Mouse (Mus musculus) kidney, embryonic 16.5 days (tissue): Measurements from ENCODE around the gene Pi4ka. TPM values are rescaled to one million over a fixed set of nuclear protein-coding genes. Genes with fewer than 3 reads are reported as not detected.

Source experiments
- ATAC-seq: fragments of 200-750 bp; cut with Nextera tagmentation; 2 replicates; pipeline ENCODE4 v1.8.0; 2017; ENCODE audit warnings: moderate TSS enrichment; ENCODE audit not compliant: low FRiP score, low TSS enrichment
- H3K27ac ChIP-seq: fragments of 300-500 bp; sonication (generic); 2 replicates; pipeline ENCODE4 v1.5.1; 2014; ENCODE audit warnings: low read length
- H3K27me3 ChIP-seq: fragments of 300-500 bp; sonication (generic); 2 replicates; pipeline ENCODE4 v1.6.1; 2014; ENCODE audit warnings: low read length, control low read depth, mixed read lengths; ENCODE audit not compliant: insufficient read depth
- H3K36me3 ChIP-seq: fragments of 300-500 bp; sonication (generic); 2 replicates; pipeline ENCODE4 v1.6.1; 2014; ENCODE audit warnings: low read length, control low read depth, mixed read lengths; ENCODE audit not compliant: insufficient read depth
- H3K4me1 ChIP-seq: fragments of 300-500 bp; sonication (generic); 2 replicates; pipeline ENCODE4 v1.6.1; 2014; ENCODE audit warnings: low read length, control low read depth, mixed read lengths; ENCODE audit not compliant: insufficient read depth
- H3K4me2 ChIP-seq: fragments of 300-500 bp; sonication (generic); replicated peaks from 2 replicates; pipeline ENCODE4 v1.6.1; 2014; ENCODE audit warnings: low read depth, low read length
- H3K4me3 ChIP-seq: fragments of 300-500 bp; sonication (generic); 2 replicates; pipeline ENCODE4 v1.5.1; 2014; ENCODE audit warnings: mild to moderate bottlenecking, low read length
- H3K9ac ChIP-seq: fragments of 300-500 bp; sonication (generic); replicated peaks from 2 replicates; pipeline ENCODE4 v1.6.1; 2014; ENCODE audit warnings: low read length
- H3K9me3 ChIP-seq: fragments of 300-500 bp; sonication (generic); 2 replicates; pipeline ENCODE4 v1.6.1; 2016; ENCODE audit warnings: low read length, control low read depth
- WGBS: fragments of 180-500 bp; shearing (Covaris S2); extraction: QIAGEN DNeasy Blood & Tissue Kit; methylation state at CpG from one replicate; pipeline ENCODE4 v1.1.7; 2014; 5-methylcytosine and 5-hydroxymethylcytosine counted together
- polyA plus RNA-seq: library from polyadenylated mRNA; unstranded; fragments of >200 nt; fragmentation: Nextera tagmentation; extraction: Ambion mirVana; gene quantifications from 2 replicates; pipeline ENCODE4 v1.2.1, GENCODE M21; 2015

Gene Pi4ka
- polyA plus RNA-seq, 1 experiment from 2014 or later: 39.1 TPM

GRCm38 (mm10) chr16:17340705-17341104 is 65.4 kb downstream of the Pi4ka start:
- peaks cover 12% of the 10 kb centered on the region; the same call in 1 of the 2 replicates for H3K36me3 ChIP-seq
- H3K4me2 ChIP-seq: no peak overlapping the region
- no peak overlapping the region for H3K4me3 ChIP-seq
- no peaks in the 10 kb centered on the region for H3K9me3 ChIP-seq
- no peak overlapping the region for H3K27ac ChIP-seq
- 89% methylated on average over 2 of the region's 2 CpGs for WGBS
- no peak overlapping the region for H3K9ac ChIP-seq
- no peaks in the 10 kb centered on the region for H3K4me1 ChIP-seq
- ATAC-seq: no peak
- H3K27me3 ChIP-seq: no peaks in the 10 kb centered on the region

GRCm38 (mm10) chr16:17339701-17340100 is 66.4 kb downstream of the Pi4ka start:
- Histone ChIP-seq H3K4me1 (no peaks in the 10 kb centered on the region), H3K9me3 (no peaks in the 10 kb centered on the region), H3K9ac (no peak overlapping the region), H3K36me3 (peaks cover 12% of the 10 kb centered on the region; the same call in 1 of the 2 replicates), H3K27ac (no peak overlapping the region), H3K4me3 (no peak overlapping the region), H3K27me3 (no peaks in the 10 kb centered on the region), H3K4me2 (no peak overlapping the region)
- WGBS: 87% methylated on average over 7 of the region's 7 CpGs
- ATAC-seq: no peak

GRCm38 (mm10) chr16:17336089-17336488 is 70.0 kb downstream of the Pi4ka start:
- Histone ChIP-seq H3K4me1 (no peaks in the 10 kb centered on the region), H3K4me3 (no peak overlapping the region), H3K9me3 (no peaks in the 10 kb centered on the region), H3K9ac (no peak overlapping the region), H3K27me3 (no peaks in the 10 kb centered on the region), H3K36me3 (no peaks in the 10 kb centered on the region), H3K4me2 (no peak overlapping the region), H3K27ac (no peak overlapping the region)
- ATAC-seq: no peak
- WGBS: 68% methylated on average over 1 of the region's 1 CpGs

GRCm38 (mm10) chr16:17334574-17334973 is 71.5 kb downstream of the Pi4ka start:
- no peak for ATAC-seq
- Histone ChIP-seq H3K9me3 (no peaks in the 10 kb centered on the region), H3K4me3 (no peak overlapping the region), H3K27ac (no peak overlapping the region), H3K36me3 (no peaks in the 10 kb centered on the region), H3K27me3 (no peaks in the 10 kb centered on the region), H3K9ac (no peak overlapping the region), H3K4me1 (no peaks in the 10 kb centered on the region), H3K4me2 (no peak overlapping the region)

- peaks cover 3% of the 10 kb centered on the region; the same call in 1 of the 2 replicates for H3K36me3 ChIP-seq
- no peak overlapping the region for H3K27ac ChIP-seq
- H3K9ac ChIP-seq: no peak overlapping the region
- no peaks in the 10 kb centered on the region for H3K27me3 ChIP-seq
- 95% methylated on average over 5 of the region's 5 CpGs for WGBS
- no peak; the same call in 1 of the 2 replicates for ATAC-seq
- H3K4me1 ChIP-seq: no peaks in the 10 kb centered on the region
- H3K4me2 ChIP-seq: no peak overlapping the region
- no peak overlapping the region for H3K4me3 ChIP-seq
- no peaks in the 10 kb centered on the region for H3K9me3 ChIP-seq
Observed at GRCm38 (mm10) chr16:17331855-17332254, 74.3 kb downstream of the Pi4ka start.

- Histone ChIP-seq H3K27me3 (no peaks in the 10 kb centered on the region), H3K4me3 (no peak within 1 kb of the TSS), H3K27ac (no peak within 1 kb of the TSS), H3K9me3 (no peaks in the 10 kb centered on the region), H3K4me2 (no peak within 1 kb of the TSS), H3K36me3 (peaks cover 3% of the 10 kb centered on the region; the same call in 1 of the 2 replicates), H3K9ac (no peak within 1 kb of the TSS), H3K4me1 (no peaks in the 10 kb centered on the region)
- 83% methylated on average over 2 of the region's 2 CpGs for WGBS
- ATAC-seq: no peak
Observed at GRCm38 (mm10) chr16:17331116-17331515, 75.0 kb downstream of the Pi4ka start, which contains the start of gene Serpind1. Serpind1 (plus strand) TSS chr16:17331371.

GRCm38 (mm10) chr16:17329848-17330570 is 76.1 kb downstream of the Pi4ka start:
- Histone ChIP-seq H3K36me3 (peaks cover 11% of the 10 kb centered on the region; the same call in 1 of the 2 replicates), H3K27ac (no peak overlapping the region), H3K4me3 (no peak overlapping the region), H3K27me3 (no peaks in the 10 kb centered on the region), H3K4me2 (no peak overlapping the region), H3K9me3 (no peaks in the 10 kb centered on the region), H3K9ac (no peak overlapping the region), H3K4me1 (no peaks in the 10 kb centered on the region)
- ATAC-seq: no peak
- 90% methylated on average over 1 of the region's 1 CpGs for WGBS

GRCm38 (mm10) chr16:17326064-17326463 is 80.0 kb downstream of the Pi4ka start:
- H3K4me3 ChIP-seq: no peak overlapping the region
- H3K27ac ChIP-seq: no peak overlapping the region
- H3K4me1 ChIP-seq: no peaks in the 10 kb centered on the region
- no peak overlapping the region for H3K4me2 ChIP-seq
- H3K27me3 ChIP-seq: no peaks in the 10 kb centered on the region
- ATAC-seq: no peak
- no peak overlapping the region for H3K9ac ChIP-seq
- no peaks in the 10 kb centered on the region for H3K9me3 ChIP-seq
- WGBS: 91% methylated on average over 2 of the region's 2 CpGs
- peaks cover 21% of the 10 kb centered on the region; the same call in 1 of the 2 replicates for H3K36me3 ChIP-seq

GRCm38 (mm10) chr16:17324745-17325144 is 81.4 kb downstream of the Pi4ka start:
- Histone ChIP-seq H3K4me1 (no peaks in the 10 kb centered on the region), H3K36me3 (peaks cover 21% of the 10 kb centered on the region; the same call in 1 of the 2 replicates), H3K4me2 (no peak overlapping the region), H3K4me3 (no peak overlapping the region), H3K9ac (no peak overlapping the region), H3K27ac (no peak overlapping the region), H3K27me3 (no peaks in the 10 kb centered on the region), H3K9me3 (no peaks in the 10 kb centered on the region)
- WGBS: 90% methylated on average over 5 of the region's 5 CpGs
- ATAC-seq: no peak

GRCm38 (mm10) chr16:17321481-17321880 is 84.6 kb downstream of the Pi4ka start:
- H3K9me3 ChIP-seq: no peaks in the 10 kb centered on the region
- H3K4me2 ChIP-seq: no peak overlapping the region
- no peak overlapping the region for H3K4me3 ChIP-seq
- H3K9ac ChIP-seq: no peak overlapping the region
- H3K27me3 ChIP-seq: no peaks in the 10 kb centered on the region
- H3K4me1 ChIP-seq: no peaks in the 10 kb centered on the region
- WGBS: 77% methylated on average over 5 of the region's 5 CpGs
- ATAC-seq: no peak
- H3K27ac ChIP-seq: no peak overlapping the region
- peaks cover 30% of the 10 kb centered on the region for H3K36me3 ChIP-seq
